Mouse (Mus musculus) liver, adult 2 months (tissue): ENCODE measurements around the gene Fam107b.

Source experiments
- CTCF ChIP-seq: fragments of 200-500 bp; IDR thresholded peaks from 2 replicates; pipeline ENCODE4 v1.5.1; 2011; ENCODE audit warnings: low read depth, low read length, control low read depth
- POLR2A ChIP-seq: fragments of 200-500 bp; IDR thresholded peaks from 2 replicates; pipeline ENCODE4 v1.6.1; 2011; ENCODE audit warnings: low read length, control low read depth; ENCODE audit not compliant: insufficient read depth; ENCODE audit errors: extremely low read depth

GRCm38 (mm10) chr2:3773089-3773488, 202.8 kb downstream of the Fam107b start:
- TF ChIP-seq CTCF (no peak), POLR2A (no peak)
